Mouse (Mus musculus) granulocyte monocyte progenitor cell, adult 5-6 weeks (primary cell): ENCODE data around the gene Fyn. TPM values are rescaled to one million over a fixed set of nuclear protein-coding genes. Genes with fewer than 3 reads are reported as not detected.

Experiments
- total RNA-seq, 2 experiments: library from RNA; stranded (forward) in 1 of 2; stranded (reverse) in 1 of 2; fragments of 200-712, 200-1000 nt in 1 of 2; fragments of >200 nt in 1 of 2; fragmentation: Nextera tagmentation in 1 of 2; gene quantifications; 2 replicates each; pipeline ENCODE4 v1.2.3; 2014 to 2017

Gene Fyn
- total RNA-seq, 2 experiments from 2014 or later = 5.3 to 6.6 TPM

Other genes with a start within 250 kb of the Fyn start
- gene Fam229b, start 234.9 kb upstream of the Fyn start, total RNA-seq (2014; fragmentation: Nextera tagmentation) = 0.60 and 20.7 TPM in 2 replicates
- 0.78 TPM in 1 of 2 replicates, not detected in the other for gene Fam229b, start 234.9 kb upstream of the Fyn start, total RNA-seq (2017)
- gene Tube1, start 234.9 kb upstream of the Fyn start, total RNA-seq (2014; fragmentation: Nextera tagmentation) = 13.3 and 16.7 TPM in 2 replicates
- gene Tube1, start 234.9 kb upstream of the Fyn start, total RNA-seq (2017) = 15.6 and 19.8 TPM in 2 replicates
- gene Ccn6, start 205.1 kb upstream of the Fyn start, total RNA-seq (2014; fragmentation: Nextera tagmentation) = not detected in 2 replicates
- not detected in 2 replicates for gene Ccn6, start 205.1 kb upstream of the Fyn start, total RNA-seq (2017)
- gene Traf3ip2, start 244.1 kb downstream of the Fyn start, total RNA-seq (2014; fragmentation: Nextera tagmentation) = 2.5 and 9.6 TPM in 2 replicates
- 2.9 and 8.5 TPM in 2 replicates for gene Traf3ip2, start 244.1 kb downstream of the Fyn start, total RNA-seq (2017)